Mouse (Mus musculus) ES-E14 (cell line): Measurements from ENCODE around the gene H3f3a. TPM values are rescaled to one million over a fixed set of nuclear protein-coding genes. Genes with fewer than 3 reads are reported as not detected.

Experiments used
- DNase-seq: peaks from one replicate; pipeline ENCODE4 v3.0.0-alpha.2; 2013; ENCODE audit warnings: low read depth, low spot score
- H3K27ac ChIP-seq: 2 replicates; pipeline ENCODE4 v1.5.1; 2012; ENCODE audit warnings: low read depth, mild to moderate bottlenecking, low read length, moderate library complexity, mixed read lengths; ENCODE audit not compliant: poor library complexity, insufficient read depth, severe bottlenecking
- H3K36me3 ChIP-seq: 2 replicates; pipeline ENCODE4 v1.6.1; 2012; ENCODE audit warnings: mild to moderate bottlenecking, low read length, moderate library complexity, mixed read lengths; ENCODE audit not compliant: control insufficient read depth, poor library complexity, insufficient read depth, severe bottlenecking
- H3K4me1 ChIP-seq, 2 experiments: fragments of 150-350 bp in 1 of 2; sonication (generic) in 1 of 2; 2 replicates each; pipeline ENCODE4 v1.6.1; 2012; ENCODE audit warnings: low read length in 2 of 2, mild to moderate bottlenecking in 1 of 2, mixed read lengths in 1 of 2; ENCODE audit not compliant: control insufficient read depth in 2 of 2, insufficient read depth in 2 of 2, poor library complexity in 1 of 2
- H3K4me3 ChIP-seq, 2 experiments: fragments of 150-350 bp in 1 of 2; sonication (generic) in 1 of 2; 2 replicates each; pipeline ENCODE4 v1.5.1; 2012; ENCODE audit warnings: low read length in 2 of 2, low read depth in 1 of 2, mild to moderate bottlenecking in 1 of 2, mixed read lengths in 1 of 2; ENCODE audit not compliant: insufficient read depth in 1 of 2, poor library complexity in 1 of 2, severe bottlenecking in 1 of 2
- H3K9ac ChIP-seq: 2 replicates; pipeline ENCODE4 v1.6.1; 2012; ENCODE audit warnings: low read depth, mild to moderate bottlenecking, low read length, mixed read lengths; ENCODE audit not compliant: poor library complexity, insufficient read depth, severe bottlenecking
- H3K9me3 ChIP-seq: fragments of 150-350 bp; sonication (generic); 2 replicates; pipeline ENCODE4 v1.6.1; 2012; ENCODE audit warnings: low read depth, mild to moderate bottlenecking, low read length; ENCODE audit not compliant: control insufficient read depth, insufficient read depth
- CHD2 ChIP-seq: IDR thresholded peaks from 2 replicates; pipeline ENCODE4 v1.6.1; 2014; ENCODE audit warnings: mild to moderate bottlenecking, low read depth, low read length, inconsistent platforms
- HCFC1 ChIP-seq: IDR thresholded peaks from 2 replicates; pipeline ENCODE4 v1.6.1; 2012; ENCODE audit warnings: low read length, inconsistent platforms, borderline replicate concordance; ENCODE audit not compliant: insufficient read depth
- MAFK ChIP-seq: IDR thresholded peaks from 2 replicates; pipeline ENCODE4 v1.6.1; 2014; ENCODE audit warnings: mild to moderate bottlenecking, low read depth, low read length, inconsistent platforms; ENCODE audit not compliant: insufficient read depth
- ZC3H11A ChIP-seq: IDR thresholded peaks from 2 replicates; pipeline ENCODE4 v1.6.1; 2012; ENCODE audit warnings: low read depth, mild to moderate bottlenecking, inconsistent platforms, low read length, borderline replicate concordance
- ZNF384 ChIP-seq: IDR thresholded peaks from 2 replicates; pipeline ENCODE4 v1.6.1; 2012; ENCODE audit warnings: low read depth, low read length, inconsistent platforms
- in situ Hi-C, 2 experiments: fragments of 600-800 bp; cut with MboI; formaldehyde crosslinking; loops; one replicate each; pipeline ENCODE4 v1.15.1; 2025; ENCODE audit warnings: low sequenced_read_pairs in 2 of 2, inconsistent platforms in 1 of 2; ENCODE audit not compliant: unreplicated experiment in 2 of 2
- total RNA-seq: library from RNA; depleted of rRNA; stranded (reverse); fragments of 300-350 nt; gene quantifications from 2 replicates; pipeline ENCODE4 v1.2.3, GENCODE M21; 2012

Gene H3f3a
- total RNA-seq, 1 experiment, result 657 TPM

DNA sequence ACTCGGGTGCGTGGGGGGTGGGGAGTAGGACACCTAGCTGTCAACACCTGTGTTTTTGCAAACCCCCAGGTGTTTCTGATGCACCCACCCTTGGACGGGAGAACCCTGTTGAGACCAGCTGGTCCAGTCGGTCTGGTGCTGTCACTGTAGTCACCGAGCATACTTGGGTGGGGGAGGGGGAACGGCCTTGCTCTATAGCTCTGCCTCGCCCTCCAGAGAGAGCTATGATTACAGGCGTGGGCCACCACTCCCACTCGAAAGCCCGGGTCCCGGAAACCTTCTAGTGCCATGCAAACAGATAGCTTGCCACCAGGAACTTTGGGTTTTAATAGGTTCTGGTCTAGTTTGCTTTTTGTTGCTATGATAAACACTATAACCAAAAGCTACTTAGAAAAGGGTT is 51.6 kb downstream of the H3f3a start:
- H3K4me1 ChIP-seq, result peaks cover 4 to 21% of the 10 kb centered on the region in 2 experiments; a peak in 3 of 4 replicates
- 0 out of 4 replicates have a peak overlapping the region, but pooled peaks of 1 of the 2 experiments have one; percentile 17 for H3K4me3 ChIP-seq
- no peak for TF ChIP-seq ZC3H11A
- no peak for TF ChIP-seq CHD2
- no peak for TF ChIP-seq ZNF384
- TF ChIP-seq HCFC1, result no peak
- TF ChIP-seq MAFK, result no peak
- in situ Hi-C loops, result loop anchor here in 1 of 2 experiments (10.0 kb wide), 1 partner anchor 327 kb away; no protein-coding TSS in a partner anchor
- H3K9ac ChIP-seq, result no peak overlapping the region
- H3K36me3 ChIP-seq, result no peaks in the 10 kb centered on the region
- no peak overlapping the region for H3K27ac ChIP-seq
- no peaks in the 10 kb centered on the region for H3K9me3 ChIP-seq
- DNase-seq, result no peak

GRCm38 (mm10) chr1:180757956-180758520 is 55.7 kb downstream of the H3f3a start:
- no peak for DNase-seq
- H3K9me3 ChIP-seq, result no peaks in the 10 kb centered on the region
- H3K4me1 ChIP-seq, result peaks cover 2 to 12% of the 10 kb centered on the region in 2 experiments; a peak in 3 of 4 replicates
- H3K4me3 ChIP-seq, result no peak overlapping the region
- in situ Hi-C loops, result no loop called here
- TF ChIP-seq MAFK, result no peak
- TF ChIP-seq ZNF384, result no peak
- TF ChIP-seq ZC3H11A, result no peak
- TF ChIP-seq HCFC1, result no peak
- no peak for TF ChIP-seq CHD2
- H3K36me3 ChIP-seq, result peaks cover 4% of the 10 kb centered on the region; the same call in 1 of the 2 replicates
- no peak overlapping the region; the same call in 1 of the 2 replicates for H3K27ac ChIP-seq
- H3K9ac ChIP-seq, result no peak overlapping the region

- Histone ChIP-seq H3K4me3 (no peak overlapping the region), H3K4me1 (peaks cover 2 to 11% of the 10 kb centered on the region in 2 experiments; a peak in 2 of 4 replicates), H3K9ac (no peak overlapping the region), H3K36me3 (peaks cover 6% of the 10 kb centered on the region), H3K27ac (no peak overlapping the region; the same call in 1 of the 2 replicates), H3K9me3 (no peaks in the 10 kb centered on the region)
- DNase-seq, result no peak
- TF ChIP-seq MAFK (no peak), CHD2 (no peak), ZNF384 (no peak), HCFC1 (no peak), ZC3H11A (no peak)
- in situ Hi-C loops, result no loop called here
Measured at GRCm38 (mm10) chr1:180757252-180757955, 56.3 kb downstream of the H3f3a start.

DNA sequence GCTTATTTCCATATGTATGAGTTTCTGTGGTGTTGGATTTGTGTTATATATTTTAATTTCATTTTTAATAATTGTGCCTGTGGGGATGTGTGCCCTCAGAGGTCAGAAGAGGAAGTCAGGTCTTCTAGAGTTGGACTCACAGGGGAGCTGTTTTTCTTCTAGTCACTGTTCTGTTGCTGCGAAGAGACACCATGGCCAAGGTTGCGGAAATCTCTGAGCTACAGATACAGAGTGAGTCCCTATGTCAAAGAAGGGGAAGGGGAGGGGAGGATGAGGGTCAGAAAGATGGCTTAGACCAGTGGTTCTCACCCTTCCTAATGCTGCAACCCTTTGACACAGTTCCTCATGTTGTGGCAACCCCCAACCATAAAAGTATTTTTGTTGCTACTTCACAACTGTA is 57.0 kb downstream of the H3f3a start:
- Histone ChIP-seq H3K27ac (no peak overlapping the region), H3K36me3 (peaks cover 12% of the 10 kb centered on the region), H3K9me3 (no peaks in the 10 kb centered on the region), H3K9ac (no peak overlapping the region), H3K4me3 (no peak overlapping the region), H3K4me1 (peaks cover 0 to 5% of the 10 kb centered on the region in 2 experiments; a peak in 1 of 4 replicates)
- TF ChIP-seq HCFC1, result no peak
- TF ChIP-seq ZNF384, result no peak
- no peak for TF ChIP-seq MAFK
- no peak for TF ChIP-seq ZC3H11A
- no peak for TF ChIP-seq CHD2
- in situ Hi-C loops, result no loop called here
- no peak for DNase-seq
